Mouse (Mus musculus): ENCODE data around the gene Rpl39l. TPM values are rescaled to one million over a fixed set of nuclear protein-coding genes. Genes with fewer than 3 reads are reported as not detected.
A peak's percentile ranks its signal among the peaks of the same experiment; 100 is the strongest.
"Not testable (repeated sequence)": the region's sequence is repeated elsewhere in the genome, so short reads cannot be mapped to it uniquely, and the experiment has no call there.

Rpl39l gene
- 14.4 and 17.1 TPM in 2 replicates for polyA plus RNA-seq (2011; ENCODE audit: insufficient read length, low read depth, missing spikeins)

GRCm38 (mm10) chr16:10170005-10170404 is at the start of gene Rpl39l:
Gene Rpl39l (plus strand): TSS chr16:10170226.
- Histone ChIP-seq H3K27ac (ENCODE audit: insufficient read depth, low read length) (peak within 1 kb of the TSS; percentile 64), H3K4me1 (ENCODE audit: control insufficient read depth, insufficient read depth, low read length) (no peaks in the 10 kb centered on the region), H3K4me3 (ENCODE audit: insufficient read depth, low read length) (no peak within 1 kb of the TSS; the same call in 1 of the 2 replicates)
- TF ChIP-seq POLR2A (IDR thresholded peaks at IDR 0.05; ENCODE audit: low read depth, low read length), result 0 out of 2 replicates have a peak, but pooled peaks have one; percentile 16
- no peak for TF ChIP-seq CTCF (IDR thresholded peaks at IDR 0.05; ENCODE audit: borderline replicate concordance, insufficient read depth, low read length)

GRCm38 (mm10) chr16:10127586-10127985 is 42.4 kb upstream of the Rpl39l start:
- Histone ChIP-seq H3K27ac (ENCODE audit: insufficient read depth, low read length) (no peak overlapping the region), H3K4me3 (ENCODE audit: insufficient read depth, low read length) (no peak overlapping the region), H3K4me1 (ENCODE audit: control insufficient read depth, insufficient read depth, low read length) (no peaks in the 10 kb centered on the region)
- TF ChIP-seq CTCF (IDR thresholded peaks at IDR 0.05; ENCODE audit: borderline replicate concordance, insufficient read depth, low read length), result no peak
- no peak for TF ChIP-seq POLR2A (IDR thresholded peaks at IDR 0.05; ENCODE audit: low read depth, low read length)

DNA sequence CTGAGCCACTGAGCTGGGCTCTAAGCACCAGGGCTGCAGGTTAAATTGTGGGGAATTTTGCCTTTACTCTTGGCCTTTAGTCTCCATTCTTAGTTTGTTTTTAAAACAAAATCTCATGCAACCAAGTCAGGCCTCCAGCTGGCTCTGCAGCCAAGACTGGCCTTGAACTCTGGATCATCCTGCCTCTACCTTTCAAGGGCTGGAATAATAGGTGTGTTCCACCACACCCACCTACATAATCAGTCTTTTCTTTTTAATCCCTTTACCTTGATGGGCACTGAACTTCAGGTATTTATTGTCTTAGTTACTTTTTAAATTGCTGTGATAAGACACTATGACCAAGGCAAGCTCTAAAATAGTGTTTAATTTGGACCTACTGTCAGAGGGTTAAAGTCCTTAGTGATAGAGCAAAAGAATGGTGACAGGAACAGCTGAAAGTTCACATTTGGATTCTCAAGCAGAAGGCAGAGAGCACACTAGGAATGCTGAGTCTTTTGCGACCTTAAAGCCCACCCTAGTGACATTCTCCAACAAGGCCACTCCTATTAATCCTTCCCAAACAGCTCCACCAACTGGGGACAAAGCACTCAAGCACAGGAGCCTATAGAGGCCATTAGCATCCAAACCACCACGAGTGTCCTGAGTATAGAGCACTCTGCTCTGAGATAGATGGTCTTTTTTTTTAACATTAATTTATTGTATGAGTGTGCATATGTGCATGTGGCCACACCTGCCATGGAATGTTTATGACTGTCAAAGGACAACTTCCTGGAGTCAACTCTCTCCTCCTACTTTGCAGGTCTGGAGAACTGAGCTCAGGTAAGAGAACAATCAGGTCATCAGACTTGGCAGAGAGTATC is 40.7 kb upstream of the Rpl39l start:
- H3K27ac ChIP-seq (ENCODE audit: insufficient read depth, low read length), result no peak overlapping the region
- H3K4me1 ChIP-seq (ENCODE audit: control insufficient read depth, insufficient read depth, low read length), result no peaks in the 10 kb centered on the region
- no peak overlapping the region for H3K4me3 ChIP-seq (ENCODE audit: insufficient read depth, low read length)
- TF ChIP-seq POLR2A (IDR thresholded peaks at IDR 0.05; ENCODE audit: low read depth, low read length), result no peak
- no peak for TF ChIP-seq CTCF (IDR thresholded peaks at IDR 0.05; ENCODE audit: borderline replicate concordance, insufficient read depth, low read length)

DNA sequence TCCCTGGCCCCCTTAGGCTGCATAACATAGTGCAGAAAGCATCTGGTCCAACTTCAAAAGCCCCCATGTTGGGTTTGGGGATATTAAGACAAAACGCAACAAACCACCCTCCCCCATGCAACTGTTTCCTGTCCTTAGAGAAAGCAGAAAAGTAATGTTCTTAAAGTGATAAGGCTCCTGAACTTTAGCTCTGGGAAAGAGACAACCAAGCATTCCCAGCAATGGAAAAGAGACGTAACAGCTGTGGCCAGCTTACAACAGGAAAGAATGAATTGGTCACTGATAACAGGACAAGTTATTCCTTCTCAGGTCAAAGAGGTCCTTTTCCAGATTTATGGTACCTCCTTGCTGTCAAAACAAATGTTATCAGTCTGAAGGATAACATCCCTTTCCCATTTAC is 26.9 kb upstream of the Rpl39l start:
- Histone ChIP-seq H3K27ac (ENCODE audit: insufficient read depth, low read length) (no peak overlapping the region), H3K4me1 (ENCODE audit: control insufficient read depth, insufficient read depth, low read length) (no peaks in the 10 kb centered on the region), H3K4me3 (ENCODE audit: insufficient read depth, low read length) (no peak overlapping the region)
- TF ChIP-seq POLR2A (IDR thresholded peaks at IDR 0.05; ENCODE audit: low read depth, low read length) (no peak), CTCF (IDR thresholded peaks at IDR 0.05; ENCODE audit: borderline replicate concordance, insufficient read depth, low read length) (no peak)

- TF ChIP-seq POLR2A (IDR thresholded peaks at IDR 0.05; ENCODE audit: low read depth, low read length) (no peak), CTCF (IDR thresholded peaks at IDR 0.05; ENCODE audit: borderline replicate concordance, insufficient read depth, low read length) (no peak)
- no peak overlapping the region for H3K27ac ChIP-seq (ENCODE audit: insufficient read depth, low read length)
- H3K4me1 ChIP-seq (ENCODE audit: control insufficient read depth, insufficient read depth, low read length), result no peaks in the 10 kb centered on the region
- no peak overlapping the region for H3K4me3 ChIP-seq (ENCODE audit: insufficient read depth, low read length)
Measured at GRCm38 (mm10) chr16:10147401-10147800, 22.6 kb upstream of the Rpl39l start.

- Histone ChIP-seq H3K4me1 (ENCODE audit: control insufficient read depth, insufficient read depth, low read length) (no peaks in the 10 kb centered on the region), H3K27ac (ENCODE audit: insufficient read depth, low read length) (peak overlapping the region; percentile 64), H3K4me3 (ENCODE audit: insufficient read depth, low read length) (no peak overlapping the region)
- TF ChIP-seq CTCF (IDR thresholded peaks at IDR 0.05; ENCODE audit: borderline replicate concordance, insufficient read depth, low read length), result no peak
- TF ChIP-seq POLR2A (IDR thresholded peaks at IDR 0.05; ENCODE audit: low read depth, low read length), result no peak
Measured at GRCm38 (mm10) chr16:10169123-10169905, 712 bp upstream of the Rpl39l start.

- no peak for TF ChIP-seq POLR2A (IDR thresholded peaks at IDR 0.05; ENCODE audit: low read depth, low read length)
- no peak for TF ChIP-seq CTCF (IDR thresholded peaks at IDR 0.05; ENCODE audit: borderline replicate concordance, insufficient read depth, low read length)
- no peaks in the 10 kb centered on the region for H3K4me1 ChIP-seq (ENCODE audit: control insufficient read depth, insufficient read depth, low read length)
- H3K4me3 ChIP-seq (ENCODE audit: insufficient read depth, low read length), result no peak overlapping the region
- no peak overlapping the region for H3K27ac ChIP-seq (ENCODE audit: insufficient read depth, low read length)
Measured at GRCm38 (mm10) chr16:10171276-10171675, 1.2 kb downstream of the Rpl39l start.

GRCm38 (mm10) chr16:10172179-10172820 is 2.3 kb downstream of the Rpl39l start:
- TF ChIP-seq CTCF (IDR thresholded peaks at IDR 0.05; ENCODE audit: borderline replicate concordance, insufficient read depth, low read length), result no peak
- TF ChIP-seq POLR2A (IDR thresholded peaks at IDR 0.05; ENCODE audit: low read depth, low read length), result no peak
- Histone ChIP-seq H3K4me1 (ENCODE audit: control insufficient read depth, insufficient read depth, low read length) (no peaks in the 10 kb centered on the region), H3K4me3 (ENCODE audit: insufficient read depth, low read length) (no peak overlapping the region), H3K27ac (ENCODE audit: insufficient read depth, low read length) (no peak overlapping the region)

- not testable (repeated sequence) for H3K4me3 ChIP-seq (ENCODE audit: insufficient read depth, low read length); H3K27ac ChIP-seq (ENCODE audit: insufficient read depth, low read length); H3K4me1 ChIP-seq (ENCODE audit: control insufficient read depth, insufficient read depth, low read length)
Measured at GRCm38 (mm10) chr16:10187461-10187860, 17.4 kb downstream of the Rpl39l start.
